ENCODE assay signal across 17 mouse cellular contexts in the genomic region with DNA sequence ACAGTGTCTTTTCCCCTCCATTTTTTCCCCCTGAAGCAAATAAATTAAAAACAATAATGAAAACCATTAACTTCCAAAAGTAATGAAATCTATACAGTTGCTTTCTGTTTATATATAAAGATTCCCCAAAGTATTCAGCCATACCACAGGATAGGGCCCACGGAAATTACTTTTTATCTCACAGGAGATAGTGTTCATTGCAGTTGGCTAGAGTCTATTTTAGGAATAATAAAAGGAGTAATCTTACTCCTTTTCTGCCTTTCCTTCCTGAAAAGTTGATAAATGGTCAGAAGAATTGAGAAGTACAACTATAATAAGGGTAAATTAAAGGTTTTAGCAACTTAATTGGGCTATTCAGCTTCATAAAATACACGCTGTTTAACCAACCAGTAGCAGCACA.
"Had no signal": no experiment of that assay in that cellular context is flagged by ENCODE, and none has a peak within 500 bp of the region (broad histone marks: within the 10 kb centered on the region; RNA-seq: fewer than 3 reads in every experiment).

No protein-coding gene starts in this region.

- DNase-seq: retina, postnatal 1 day; right cerebral cortex, adult 18-20 months; right cerebral cortex, postnatal 14 days; right cerebral cortex, postnatal 25 days; right cerebral cortex, postnatal 4 days; spleen, adult 18-20 months; thymus, adult 18-20 months; thymus, adult 2 months; thymus, postnatal 14 days; thymus, postnatal 25 days; thymus, postnatal 36 days; thymus, postnatal 4 days had no signal

- H3K4me2 ChIP-seq: neural tube, embryonic 12.5 days; neural tube, embryonic 13.5 days; neural tube, embryonic 15.5 days; stomach, embryonic 15.5 days had no signal

- H3K27ac ChIP-seq: neural tube, embryonic 12.5 days; neural tube, embryonic 13.5 days; neural tube, embryonic 15.5 days; stomach, embryonic 15.5 days; stomach, postnatal 0 days had no signal

- H3K4me1 ChIP-seq: neural tube, embryonic 12.5 days; neural tube, embryonic 13.5 days; neural tube, embryonic 15.5 days; stomach, embryonic 15.5 days had no signal

- H3K4me3 ChIP-seq: neural tube, embryonic 12.5 days; neural tube, embryonic 13.5 days; neural tube, embryonic 15.5 days; stomach, embryonic 15.5 days had no signal

- H3K9ac ChIP-seq: neural tube, embryonic 12.5 days; neural tube, embryonic 13.5 days; neural tube, embryonic 15.5 days; stomach, embryonic 15.5 days had no signal

- H3K27me3 ChIP-seq: neural tube, embryonic 12.5 days; neural tube, embryonic 13.5 days; neural tube, embryonic 15.5 days; stomach, embryonic 15.5 days had no signal

- H3K9me3 ChIP-seq: neural tube, embryonic 12.5 days; neural tube, embryonic 13.5 days; neural tube, embryonic 15.5 days; stomach, embryonic 15.5 days had no signal
